Mouse (Mus musculus): ENCODE data around the gene Zdbf2. TPM values are rescaled to one million over a fixed set of nuclear protein-coding genes. Genes with fewer than 3 reads are reported as not detected.
A peak's percentile ranks its signal among the peaks of the same experiment; 100 is the strongest.
"Not testable (repeated sequence)": the region's sequence is repeated elsewhere in the genome, so short reads cannot be mapped to it uniquely, and the experiment has no call there.

The Zdbf2 gene
- polyA plus RNA-seq, 1 experiment from 2014 or later = 0.77 TPM

GRCm38 (mm10) chr1:63274046-63274730, 1.1 kb downstream of the Zdbf2 start:
- Histone ChIP-seq H3K9ac (ENCODE audit: low read depth, low read length) (no peak overlapping the region), H3K27me3 (ENCODE audit: control insufficient read depth, insufficient read depth, low read depth, low read length) (peaks cover 57% of the 10 kb centered on the region), H3K4me1 (ENCODE audit: control insufficient read depth, low read depth, low read length) (no peaks in the 10 kb centered on the region; the same call in 1 of the 2 replicates), H3K4me3 (ENCODE audit: low read depth, low read length) (no peak overlapping the region; the same call in 1 of the 2 replicates), H3K4me2 (ENCODE audit: low read depth, low read length) (peak overlapping the region; percentile 49; the same call in 1 of the 2 replicates), H3K27ac (ENCODE audit: low read length) (no peak overlapping the region), H3K36me3 (ENCODE audit: control insufficient read depth, insufficient read depth) (no peaks in the 10 kb centered on the region), H3K9me3 (replicated peaks; ENCODE audit: control insufficient read depth, low read length) (no peaks in the 10 kb centered on the region)
- no peak for ATAC-seq (ENCODE audit: low read depth)
- WGBS (ENCODE audit: insufficient replicate concordance) = 17% methylated on average over 19 of the region's 19 CpGs

DNA sequence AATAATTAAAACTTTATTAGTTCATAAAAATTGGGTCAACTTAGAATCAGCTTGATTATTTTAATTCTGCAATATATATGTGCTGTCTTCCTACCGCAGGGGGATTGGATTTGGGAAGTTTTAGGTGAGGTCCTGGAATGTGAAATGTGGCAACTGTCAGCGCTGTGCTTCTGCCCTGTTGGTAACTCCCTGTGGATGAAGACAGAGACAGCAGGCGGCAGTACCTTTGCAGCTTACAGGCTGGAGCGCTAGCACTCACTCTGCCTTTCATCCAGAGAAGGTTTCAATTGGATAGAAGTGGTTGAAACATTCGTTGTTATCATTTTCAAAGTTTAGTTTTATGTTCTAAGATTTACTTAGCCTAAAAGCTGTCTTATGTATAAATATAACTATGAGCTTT, 5.0 kb downstream of the Zdbf2 start:
- WGBS (ENCODE audit: insufficient replicate concordance) = 32% methylated on average over 5 of the region's 5 CpGs
- Histone ChIP-seq H3K9me3 (replicated peaks; ENCODE audit: control insufficient read depth, low read length) (no peaks in the 10 kb centered on the region), H3K9ac (ENCODE audit: low read depth, low read length) (no peak overlapping the region), H3K36me3 (ENCODE audit: control insufficient read depth, insufficient read depth) (no peaks in the 10 kb centered on the region), H3K4me3 (ENCODE audit: low read depth, low read length) (no peak overlapping the region), H3K27ac (ENCODE audit: low read length) (no peak overlapping the region), H3K27me3 (ENCODE audit: control insufficient read depth, insufficient read depth, low read depth, low read length) (peaks cover 22% of the 10 kb centered on the region), H3K4me2 (ENCODE audit: low read depth, low read length) (no peak overlapping the region), H3K4me1 (ENCODE audit: control insufficient read depth, low read depth, low read length) (no peaks in the 10 kb centered on the region; the same call in 1 of the 2 replicates)
- no peak for ATAC-seq (ENCODE audit: low read depth)

- Histone ChIP-seq H3K27ac (ENCODE audit: low read length) (no peak overlapping the region), H3K36me3 (ENCODE audit: control insufficient read depth, insufficient read depth) (no peaks in the 10 kb centered on the region), H3K4me2 (ENCODE audit: low read depth, low read length) (no peak overlapping the region), H3K9me3 (replicated peaks; ENCODE audit: control insufficient read depth, low read length) (no peaks in the 10 kb centered on the region), H3K27me3 (ENCODE audit: control insufficient read depth, insufficient read depth, low read depth, low read length) (no peaks in the 10 kb centered on the region), H3K9ac (ENCODE audit: low read depth, low read length) (no peak overlapping the region), H3K4me3 (ENCODE audit: low read depth, low read length) (no peak overlapping the region), H3K4me1 (ENCODE audit: control insufficient read depth, low read depth, low read length) (no peaks in the 10 kb centered on the region)
- WGBS (ENCODE audit: insufficient replicate concordance) = 55% methylated on average over 7 of the region's 7 CpGs
- ATAC-seq (ENCODE audit: low read depth) = no peak
Measured at GRCm38 (mm10) chr1:63293965-63294364, 20.9 kb downstream of the Zdbf2 start.

DNA sequence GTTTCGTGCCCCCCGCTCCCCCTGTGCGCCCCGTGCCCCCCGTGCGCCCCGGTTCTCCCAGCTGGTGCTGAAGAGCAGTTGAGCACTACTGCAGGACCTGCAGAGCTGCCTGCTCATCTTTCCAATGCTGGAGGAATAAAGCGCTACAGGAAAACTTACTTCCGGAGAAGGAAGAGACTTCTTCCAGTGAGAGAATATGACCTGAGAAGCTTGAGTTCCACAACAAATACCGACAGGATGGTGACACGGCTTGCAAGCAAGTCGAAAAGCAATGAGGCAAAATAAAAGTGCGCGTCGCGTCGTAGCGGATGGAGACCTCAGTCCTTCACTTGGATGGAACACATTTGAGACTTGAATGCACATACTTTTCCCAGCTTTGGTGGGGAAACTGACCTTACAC, 36.6 kb downstream of the Zdbf2 start:
- Histone ChIP-seq H3K9ac (ENCODE audit: low read depth, low read length) (no peak overlapping the region), H3K4me1 (ENCODE audit: control insufficient read depth, low read depth, low read length) (no peaks in the 10 kb centered on the region), H3K27me3 (ENCODE audit: control insufficient read depth, insufficient read depth, low read depth, low read length) (peaks cover 6% of the 10 kb centered on the region), H3K27ac (ENCODE audit: low read length) (no peak overlapping the region), H3K4me2 (ENCODE audit: low read depth, low read length) (no peak overlapping the region), H3K9me3 (replicated peaks; ENCODE audit: control insufficient read depth, low read length) (no peaks in the 10 kb centered on the region), H3K4me3 (ENCODE audit: low read depth, low read length) (no peak overlapping the region), H3K36me3 (ENCODE audit: control insufficient read depth, insufficient read depth) (no peaks in the 10 kb centered on the region)
- 30% methylated on average over 17 of the region's 18 CpGs for WGBS (ENCODE audit: insufficient replicate concordance)
- no peak for ATAC-seq (ENCODE audit: low read depth)

DNA sequence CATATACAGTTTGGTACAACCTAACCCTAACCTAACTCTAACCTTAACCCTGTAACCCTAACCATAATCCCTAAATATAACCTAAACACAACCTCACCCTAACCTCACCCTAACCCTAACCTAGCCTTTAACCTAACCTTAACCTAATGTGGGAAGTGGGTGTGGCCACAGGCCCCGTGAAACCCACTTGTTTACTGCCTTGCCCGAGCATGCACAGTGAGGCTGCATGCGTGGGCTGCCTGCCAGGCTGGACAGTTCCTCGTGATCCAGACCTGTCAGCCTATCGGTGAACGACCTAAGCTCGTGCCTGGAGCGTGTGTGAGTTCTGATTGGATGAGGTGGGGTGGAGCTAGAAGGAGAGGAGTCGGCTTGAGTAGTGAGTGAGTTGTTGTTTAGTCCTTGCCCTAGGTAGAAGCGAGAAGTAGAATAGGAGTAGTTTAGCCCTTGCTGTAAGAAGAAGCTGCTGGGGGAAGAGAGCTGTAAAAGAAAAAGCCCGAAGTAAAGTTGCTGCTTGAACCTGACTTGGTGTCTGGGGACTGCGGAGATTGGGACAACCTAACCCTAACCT, 50.6 kb downstream of the Zdbf2 start:
- H3K27ac ChIP-seq (ENCODE audit: low read length); ATAC-seq (ENCODE audit: low read depth); H3K27me3 ChIP-seq (ENCODE audit: control insufficient read depth, insufficient read depth, low read depth, low read length); H3K9ac ChIP-seq (ENCODE audit: low read depth, low read length); H3K4me2 ChIP-seq (ENCODE audit: low read depth, low read length); H3K9me3 ChIP-seq (replicated peaks; ENCODE audit: control insufficient read depth, low read length); H3K4me1 ChIP-seq (ENCODE audit: control insufficient read depth, low read depth, low read length); H3K36me3 ChIP-seq (ENCODE audit: control insufficient read depth, insufficient read depth); H3K4me3 ChIP-seq (ENCODE audit: low read depth, low read length): not testable (repeated sequence)
- WGBS (ENCODE audit: insufficient replicate concordance) = 33% methylated on average over 12 of the region's 12 CpGs

Small RNA genes within 50 kb of the gene (microRNA-seq; reads per million reads assigned to microRNA genes)
- not detected for gene Gm24513

Other genes with a start within 250 kb of the Zdbf2 start
- gene Ino80d, start 158.6 kb upstream of the Zdbf2 start, polyA plus RNA-seq (2015; fragmentation: Nextera tagmentation; extraction: Ambion mirVana) = 4.5 and 4.9 TPM in 2 replicates
- gene Eef1b2, start 96.4 kb upstream of the Zdbf2 start, polyA plus RNA-seq (2015; fragmentation: Nextera tagmentation; extraction: Ambion mirVana) = 207 and 226 TPM in 2 replicates
- gene Ndufs1, start 96.4 kb upstream of the Zdbf2 start, polyA plus RNA-seq (2015; fragmentation: Nextera tagmentation; extraction: Ambion mirVana) = 92.7 and 96.4 TPM in 2 replicates
- 0.04 TPM in 1 of 2 replicates, not detected in the other for gene Gpr1, start 58.7 kb upstream of the Zdbf2 start, polyA plus RNA-seq (2015; fragmentation: Nextera tagmentation; extraction: Ambion mirVana)
- 0.39 and 0.91 TPM in 2 replicates for gene Adam23, start 172.6 kb downstream of the Zdbf2 start, polyA plus RNA-seq (2015; fragmentation: Nextera tagmentation; extraction: Ambion mirVana)

Data from liver, embryonic 16.5 days (tissue).